9 mouse cellular contexts compared by ENCODE assay signal in genomic region chr12:86923837-86924236, GRCm38 (mm10). TPM values are rescaled to one million over a fixed set of nuclear protein-coding genes. Genes with fewer than 3 reads are reported as not detected.
DNase-seq lines count a peak whose midpoint lies in the region; ATAC-seq and TF ChIP-seq lines count a peak whose summit lies in the region.
"Had no signal": no experiment of that assay in that cellular context is flagged by ENCODE, and none has a peak within 500 bp of the region (broad histone marks: within the 10 kb centered on the region; RNA-seq: fewer than 3 reads in every experiment).

No protein-coding gene starts in this region.

- no peaks in the 10 kb centered on the region for H3K36me3 ChIP-seq in hindbrain, embryonic 13.5 days

- H3K9ac ChIP-seq in hindbrain, embryonic 13.5 days = no peak overlapping the region

- H3K4me2 ChIP-seq in hindbrain, embryonic 13.5 days = no peak overlapping the region

- no peak for DNase-seq in Patski (ENCODE audit: low read depth, low spot score)
- DNase-seq in cerebellum, adult 9-11 months = peak; percentile 85
- DNase-seq in frontal cortex, postnatal 10 days (ENCODE audit: low spot score in 2 of 2) = peak; percentile 65 to 80
- peak; percentile 73 to 78 for DNase-seq in layer of hippocampus, postnatal 36 days
- DNase-seq in lung, postnatal 4 days = peak; percentile 80 to 86
- peak; percentile 83 for DNase-seq in right cerebral cortex, adult 18-20 months
- peak; percentile 67 to 77 for DNase-seq in urinary bladder, adult 18-20 months (ENCODE audit: low spot score in 2 of 2)

- H3K4me3 ChIP-seq in hindbrain, embryonic 13.5 days = no peak overlapping the region
- H3K4me3 ChIP-seq: megakaryocyte, embryonic 14.5 days had no signal

- CTCF ChIA-PET in Patski (lab: Charles Lee) = interaction anchor here (0.7 to 3.0 kb wide), 24 partner anchors 9 to 209 kb away, joined by 3 to 26 read pairs (median 6); partner anchors contain the start of gene Cipc

- 3% methylated on average over 5 of the region's 5 CpGs for WGBS in hindbrain, embryonic 13.5 days

- POLR2A ChIA-PET in Patski (lab: Charles Lee) = interaction anchor here (0.6 to 1.1 kb wide), 3 partner anchors 19 to 34 kb away, joined by 3 read pairs; no protein-coding TSS in a partner anchor

- peak overlapping the region; percentile 75 for H3K27ac ChIP-seq in hindbrain, embryonic 13.5 days

- H3K27me3 ChIP-seq in Patski = no peaks in the 10 kb centered on the region
- H3K27me3 ChIP-seq in hindbrain, embryonic 13.5 days = no peaks in the 10 kb centered on the region
- H3K27me3 ChIP-seq: megakaryocyte, embryonic 14.5 days had no signal

- H3K9me3 ChIP-seq in hindbrain, embryonic 13.5 days = no peaks in the 10 kb centered on the region; the same call in 1 of the 2 replicates

- H3K4me1 ChIP-seq in hindbrain, embryonic 13.5 days (replicated peaks) = peaks cover 28% of the 10 kb centered on the region

- ATAC-seq in Patski = peak; percentile 73
- peak; percentile 70 for ATAC-seq in hindbrain, embryonic 13.5 days (ENCODE audit: low FRiP score)

- in situ Hi-C loops in Patski (cut with MboI; ENCODE audit: low pct_unique_long_range_greater_than_20kb) = no loop called here

- peak; percentile 88 for TF ChIP-seq CTCF in Patski (IDR thresholded peaks at IDR 0.05)

RNA-seq across cellular contexts. Expression of gene Cipc, which starts 23.0 kb away (rescaled TPM):
- 34.8 TPM for polyA plus RNA-seq in Patski (2021)
- polyA plus RNA-seq in hindbrain, embryonic 13.5 days (2015; fragmentation: Nextera tagmentation; extraction: Ambion mirVana) = 44.1 and 45.4 TPM in 2 replicates
- total RNA-seq in layer of hippocampus, postnatal 36 days (2021) = 10 to 100 TPM; 66.6 to 72.9 TPM

RNA-seq across cellular contexts. Expression of gene Irf2bpl, which starts 39.2 kb away (rescaled TPM):
- 97.1 TPM for polyA plus RNA-seq in Patski (2021)
- 66.4 and 70.0 TPM in 2 replicates for polyA plus RNA-seq in hindbrain, embryonic 13.5 days (2015; fragmentation: Nextera tagmentation; extraction: Ambion mirVana)
- total RNA-seq in layer of hippocampus, postnatal 36 days (2021) = 10 to 100 TPM; 68.3 to 69.5 TPM
